Mouse (Mus musculus): ENCODE measurements at regions not wholly inside any gene's neighbourhood (a gene's known extent, or its start where the extent isn't known, plus 50 kb on each side); places are given as distances from the start of the nearest gene placed in this dataset.
"Not testable (repeated sequence)": the region's sequence is repeated elsewhere in the genome, so short reads cannot be mapped to it uniquely, and the experiment has no call there.

DNA sequence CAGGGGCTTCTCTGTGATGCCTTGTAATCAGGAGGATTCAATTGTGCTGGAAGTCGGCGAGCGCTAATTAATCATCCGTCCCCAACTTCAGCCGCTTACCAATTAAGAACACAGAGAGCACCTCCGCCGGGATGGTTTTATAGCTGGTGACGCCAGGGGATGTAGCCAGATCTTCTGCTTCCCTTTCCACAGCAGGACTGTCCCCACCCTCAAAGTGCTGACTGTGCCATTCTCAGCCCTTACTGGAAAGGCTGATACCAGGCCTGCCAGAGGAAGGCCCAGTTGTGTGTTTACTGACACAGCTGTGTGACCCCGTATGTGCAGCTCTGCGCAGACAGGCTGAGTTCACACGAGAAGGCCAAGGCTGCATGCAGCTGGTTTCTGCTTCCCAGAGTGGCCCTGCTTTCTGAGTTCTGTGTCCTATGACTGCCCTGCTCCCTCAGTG is 59.9 kb upstream of the Bend4 start:
- no peak for DNase-seq (ENCODE audit: low spot score)

DNA sequence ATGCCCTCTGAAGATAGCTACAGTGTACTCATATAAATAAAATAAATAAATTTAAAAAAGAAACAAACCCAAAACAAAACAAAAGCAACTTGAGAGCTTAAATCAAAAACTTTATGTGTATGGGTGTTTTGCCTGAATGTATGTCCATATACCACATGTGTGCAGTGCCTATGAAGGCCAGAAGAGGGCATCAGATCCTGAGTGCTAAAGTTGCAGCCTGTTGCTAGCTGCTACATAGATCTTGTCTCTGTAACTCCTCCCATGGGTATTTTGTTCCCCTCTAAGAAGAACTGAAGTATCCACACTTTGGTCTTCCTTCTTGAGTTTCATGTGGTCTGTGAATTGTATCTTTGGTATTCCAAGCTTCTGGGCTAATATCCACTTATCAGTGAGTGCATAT is 62.6 kb upstream of the Bend4 start:
- DNase-seq (ENCODE audit: low spot score): not testable (repeated sequence)

DNA sequence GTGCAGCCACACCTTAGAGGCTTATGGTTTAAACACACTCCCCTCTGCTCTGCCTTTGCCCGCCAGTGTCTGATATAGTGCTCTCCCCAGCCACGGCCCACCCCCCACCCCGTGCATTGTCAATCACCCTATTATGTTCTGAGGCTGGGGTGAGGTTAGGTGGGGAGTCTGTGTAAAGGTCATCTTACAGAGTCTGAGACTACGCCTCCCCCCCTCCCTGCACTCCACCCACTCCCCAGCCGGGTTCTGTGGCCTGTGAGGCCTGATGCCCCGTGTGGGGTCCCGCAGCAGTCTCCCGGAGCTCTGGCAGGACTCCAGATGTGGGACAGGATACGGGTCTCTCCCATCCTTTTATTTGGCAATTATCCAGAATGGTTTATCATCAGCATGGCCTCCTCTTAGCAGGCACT is 64.8 kb upstream of the Bend4 start:
- DNase-seq (ENCODE audit: low spot score): no peak

DNA sequence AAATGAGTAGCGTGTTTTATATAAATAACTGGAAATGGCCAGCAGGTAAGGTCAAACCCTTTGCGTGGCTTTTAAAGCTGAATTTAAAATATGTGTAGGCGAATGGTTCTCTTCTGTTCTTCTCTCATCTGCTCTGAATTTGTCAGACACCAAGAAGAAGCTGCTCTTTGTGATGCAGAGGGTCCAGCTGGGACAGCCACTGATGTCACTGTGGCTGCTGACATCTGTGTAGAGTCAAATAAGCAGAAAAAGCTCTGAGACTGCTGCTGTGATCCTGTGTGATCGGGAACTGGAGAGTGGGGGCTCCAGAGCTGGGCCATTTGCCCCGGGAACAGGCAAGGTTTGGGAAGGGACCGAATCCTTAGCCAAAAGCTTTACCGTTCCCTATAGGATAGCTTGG is 68.6 kb upstream of the Bend4 start:
- no peak for DNase-seq (ENCODE audit: low spot score)

DNA sequence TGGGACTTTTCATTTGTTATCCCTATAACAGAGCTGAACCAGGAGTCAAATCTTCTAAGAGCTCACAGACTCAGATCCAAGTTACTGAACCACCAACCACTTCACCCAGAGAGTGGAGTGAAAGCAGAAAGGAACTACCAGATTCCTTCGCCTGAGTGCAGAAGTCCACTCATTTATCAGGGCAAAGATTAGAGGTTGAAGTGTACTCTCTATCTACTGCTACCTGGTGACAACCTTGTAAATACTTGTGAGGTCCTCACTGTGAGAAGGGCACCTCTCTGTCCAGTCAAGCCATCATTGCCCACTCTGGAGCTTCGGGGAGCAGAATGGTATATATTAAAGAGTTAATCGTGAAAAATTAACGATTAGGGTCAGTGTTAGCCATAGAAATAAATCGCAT is 87.4 kb upstream of the Shisa3 start:
- no peak for DNase-seq (ENCODE audit: low spot score)

DNA sequence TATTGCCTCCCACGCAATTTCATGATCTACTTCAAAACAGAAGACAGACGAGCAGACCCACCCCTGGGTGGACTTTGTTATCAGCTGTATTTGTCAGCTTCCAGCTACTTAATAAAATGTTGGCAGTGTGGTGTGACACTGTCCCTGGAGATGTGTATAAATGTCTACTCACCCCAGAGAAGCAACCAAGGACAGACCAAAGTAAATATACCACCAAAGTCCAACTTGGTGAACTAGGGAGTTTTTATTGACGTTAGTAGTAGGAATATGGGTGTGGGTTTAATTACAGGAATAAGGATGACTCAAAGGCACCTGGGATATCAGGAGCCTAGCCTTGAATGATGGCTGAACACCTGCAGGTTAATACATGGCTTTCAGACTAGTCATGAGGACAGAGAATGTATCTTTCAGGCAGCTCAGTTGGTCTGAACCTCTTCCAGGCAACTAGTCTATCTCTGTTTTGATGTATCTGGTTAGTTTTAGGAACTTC is 86.2 kb upstream of the Shisa3 start:
- DNase-seq (ENCODE audit: low spot score): no peak

DNA sequence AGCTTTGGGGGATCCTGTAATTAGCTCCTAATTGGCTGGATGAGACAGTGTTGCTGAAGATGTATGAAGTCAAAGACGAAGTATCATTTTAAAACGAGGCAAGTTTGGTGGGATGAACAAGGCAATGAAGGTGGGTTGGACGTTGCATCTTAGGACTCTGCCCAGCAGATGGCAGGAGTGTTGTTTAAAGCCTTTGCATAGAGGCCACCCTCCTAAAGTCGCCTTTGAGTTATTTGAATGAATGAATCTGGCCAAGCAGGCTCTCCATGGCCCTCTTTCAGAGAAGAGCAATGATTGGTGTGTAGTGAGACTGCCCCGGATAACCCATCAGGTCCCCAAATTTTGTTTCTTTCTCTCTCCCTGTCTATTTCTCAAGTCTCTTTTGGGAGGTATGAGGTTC is 77.5 kb upstream of the Shisa3 start:
- DNase-seq (ENCODE audit: low spot score): no peak

DNA sequence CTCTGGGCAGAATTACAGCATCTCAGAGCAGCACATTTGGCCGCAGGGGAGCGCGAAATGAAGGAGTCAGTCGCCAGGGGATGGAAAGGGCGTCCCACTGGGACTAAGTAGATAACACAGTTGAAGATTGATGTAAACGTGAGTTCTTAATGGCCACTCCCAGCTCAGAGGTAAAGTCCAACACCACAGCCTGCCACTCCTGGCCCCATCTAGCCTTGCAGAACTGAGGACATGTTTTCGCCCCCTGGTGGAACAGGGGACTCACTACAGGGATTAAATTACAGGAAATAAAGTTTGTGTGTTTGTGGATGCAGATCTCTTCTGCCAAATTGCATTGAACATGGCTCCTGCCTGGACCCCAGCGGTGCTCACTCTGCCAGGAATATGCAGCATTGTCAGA is 76.7 kb upstream of the Shisa3 start:
- no peak for DNase-seq (ENCODE audit: low spot score)

DNA sequence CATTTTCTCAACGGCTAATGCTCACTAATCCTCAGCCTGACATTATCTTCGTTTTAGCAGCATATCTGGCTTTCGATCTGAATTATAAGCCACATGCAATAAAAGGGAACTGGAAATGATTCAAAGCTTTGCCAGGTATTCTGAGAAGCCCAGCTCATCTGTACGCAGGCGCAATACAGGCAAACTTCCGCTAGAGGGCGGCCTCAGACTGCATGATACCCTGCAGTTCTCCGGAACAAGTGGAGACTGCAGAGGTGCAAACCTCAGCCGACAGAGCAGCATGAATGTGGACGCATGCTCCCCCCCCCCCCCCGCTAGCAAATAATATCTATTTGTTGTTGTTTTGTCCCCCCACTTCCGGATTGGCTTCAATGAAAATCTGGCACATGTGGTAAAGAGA is 75.3 kb upstream of the Shisa3 start:
- DNase-seq (ENCODE audit: low spot score): peak; percentile 78

DNA sequence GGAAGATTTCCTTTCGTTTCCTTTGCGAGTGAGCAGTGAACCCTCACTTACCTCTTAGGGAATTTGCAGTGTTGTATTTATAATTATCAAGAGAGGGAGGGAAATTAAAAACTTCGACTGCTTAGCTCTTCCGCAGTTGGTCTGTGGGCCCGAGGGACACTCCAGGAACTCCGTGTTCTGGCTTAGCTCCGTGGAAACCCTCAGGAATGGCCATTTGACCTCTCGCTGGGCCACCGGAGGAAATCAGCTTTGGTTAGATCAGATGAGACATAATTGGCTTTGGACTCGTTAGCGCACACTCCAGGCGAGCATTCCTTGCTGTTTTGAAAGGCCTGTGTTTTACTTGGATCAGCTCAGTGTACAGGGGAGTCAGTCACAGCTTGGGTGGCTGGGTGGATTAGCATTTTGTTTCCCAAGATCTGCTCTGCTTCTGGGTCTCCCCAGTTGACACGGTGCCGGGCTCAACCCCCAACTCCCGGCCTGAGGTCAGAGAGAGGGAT is 74.9 kb upstream of the Shisa3 start:
- DNase-seq (ENCODE audit: low spot score): peak; percentile 12

DNA sequence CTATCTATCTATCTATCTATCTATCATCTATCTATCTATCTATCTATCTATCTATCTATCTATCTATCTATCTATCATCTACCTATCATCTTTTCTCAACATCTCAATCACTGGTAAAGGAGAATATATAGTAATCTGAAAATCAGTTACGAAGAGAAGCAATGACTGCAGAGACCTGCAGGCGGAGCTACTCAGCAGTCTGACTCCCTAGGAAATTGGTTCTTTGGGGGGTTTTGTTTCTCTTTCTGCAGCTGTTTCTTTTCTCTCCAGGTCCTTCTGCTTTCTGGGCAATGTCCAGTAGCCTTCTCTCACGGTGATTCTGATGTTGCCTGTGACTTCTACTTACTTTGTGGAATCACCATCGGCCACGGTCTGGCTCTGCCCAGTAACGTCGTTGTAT is 73.6 kb upstream of the Shisa3 start:
- no peak for DNase-seq (ENCODE audit: low spot score)

DNA sequence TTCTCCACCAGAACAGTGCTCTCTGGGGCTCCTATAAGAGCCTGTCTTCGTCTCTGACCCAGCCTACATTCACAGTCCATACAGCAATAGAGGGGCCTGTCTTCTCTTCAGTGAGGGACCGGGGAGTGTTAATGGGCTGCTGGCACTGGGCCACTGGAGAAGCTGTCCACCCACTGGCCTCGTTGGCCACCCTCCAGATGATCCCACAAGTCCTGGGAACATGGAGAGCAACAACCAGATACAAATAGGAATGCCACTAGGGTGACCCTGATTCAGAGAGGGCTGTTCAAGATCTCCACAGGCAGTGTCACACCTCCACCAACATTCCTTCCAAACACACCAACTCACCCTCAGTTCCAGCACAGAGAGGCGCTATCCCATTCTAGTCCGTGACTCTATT is 69.7 kb upstream of the Shisa3 start:
- DNase-seq (ENCODE audit: low spot score): no peak

DNA sequence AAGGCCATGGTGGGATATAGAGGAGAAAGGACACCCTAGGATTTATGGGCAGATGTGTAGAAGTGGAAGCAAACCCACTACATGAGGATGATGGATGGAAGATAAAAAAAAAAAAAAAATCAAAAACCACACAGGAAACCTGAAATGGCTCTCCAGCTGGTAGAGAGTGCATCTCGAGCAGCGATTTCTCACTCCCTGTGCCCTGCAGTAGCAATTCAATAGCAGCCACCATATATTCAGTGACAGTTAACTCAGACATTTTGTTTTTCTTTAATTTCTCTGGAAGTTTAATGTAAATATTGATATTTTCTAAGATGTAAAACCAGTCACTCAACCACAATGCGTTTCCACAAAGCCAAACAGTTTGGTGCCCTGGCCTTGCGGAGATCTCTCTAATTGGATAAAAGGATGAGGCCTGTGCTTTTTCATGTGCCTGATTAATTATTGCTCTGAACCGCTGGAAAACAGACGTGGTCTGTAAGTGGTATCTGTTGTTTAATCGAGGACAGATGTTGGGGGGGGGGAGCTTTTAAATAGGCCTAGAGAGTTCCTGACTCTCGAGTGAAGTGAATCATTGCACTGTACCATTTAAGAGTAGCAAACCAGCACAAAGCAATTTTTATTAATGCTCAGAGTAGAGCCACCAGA is 68.0 kb upstream of the Shisa3 start:
- DNase-seq (ENCODE audit: low spot score): no peak

DNA sequence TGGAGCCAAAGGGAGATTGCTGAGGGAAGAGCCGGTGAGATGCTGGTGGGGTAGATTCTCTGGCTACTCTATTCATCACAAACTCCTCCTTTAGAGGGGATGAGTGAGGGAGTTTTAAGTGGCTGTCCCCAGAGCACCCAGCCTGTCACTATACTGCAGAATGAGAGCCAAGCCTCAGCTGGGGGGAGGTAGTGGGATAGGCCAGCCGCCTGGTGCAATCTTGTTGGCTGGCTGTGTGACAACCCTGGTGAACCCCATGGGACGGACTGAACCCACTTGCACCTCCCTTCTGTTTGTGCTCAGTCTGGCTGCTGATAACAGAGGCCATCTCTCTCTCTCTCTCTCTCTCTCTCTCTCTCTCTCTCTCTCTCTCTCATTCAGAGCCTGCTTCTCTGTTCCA is 65.8 kb upstream of the Shisa3 start:
- DNase-seq (ENCODE audit: low spot score): no peak

DNA sequence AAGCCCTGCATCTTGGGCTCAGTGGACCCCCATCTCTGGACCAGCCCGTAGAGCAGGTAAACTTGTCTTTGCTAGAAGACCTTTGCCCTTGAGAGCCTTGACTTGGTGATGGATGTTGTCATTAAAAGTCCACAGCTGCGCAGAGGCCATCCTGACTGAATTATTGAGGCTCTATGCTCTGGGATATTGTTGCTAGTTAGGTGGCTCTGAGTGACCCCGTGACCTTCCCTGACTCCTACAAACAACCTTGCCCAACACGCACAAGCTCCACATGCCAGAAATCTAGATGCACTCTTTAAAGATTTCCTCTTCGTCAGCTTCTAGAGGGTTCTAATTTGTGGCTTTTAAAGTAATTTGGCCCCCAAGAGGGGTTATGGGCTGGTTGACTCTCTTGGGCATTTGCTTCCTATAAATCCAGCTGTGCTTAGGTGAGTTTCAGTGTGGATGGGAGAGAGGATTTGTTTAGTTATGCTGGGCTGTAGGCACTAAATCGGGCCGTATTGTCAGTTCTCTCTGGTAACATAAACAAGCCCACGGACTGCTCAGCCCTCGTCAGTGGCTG is 63.6 kb upstream of the Shisa3 start:
- no peak for DNase-seq (ENCODE audit: low spot score)

DNA sequence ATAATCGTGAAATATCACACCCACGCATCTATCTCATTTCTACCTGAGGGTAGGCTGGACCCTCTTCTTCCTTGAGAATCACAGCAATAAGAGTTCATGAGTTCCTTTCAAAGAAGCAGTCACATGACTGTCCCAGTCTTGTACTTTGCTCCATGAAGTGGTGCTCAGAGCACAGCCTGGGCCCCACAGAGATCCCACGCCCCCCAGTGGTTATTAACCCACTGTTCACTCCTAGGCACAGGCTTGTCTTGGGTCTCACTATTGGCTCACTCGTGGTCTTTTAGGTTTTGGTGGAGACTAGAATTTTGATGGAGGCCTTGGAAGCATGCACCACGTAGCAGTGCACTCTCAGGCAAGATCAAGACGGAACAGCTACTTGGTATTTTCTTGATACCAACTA is 57.4 kb upstream of the Shisa3 start:
- DNase-seq (ENCODE audit: low spot score): no peak

DNA sequence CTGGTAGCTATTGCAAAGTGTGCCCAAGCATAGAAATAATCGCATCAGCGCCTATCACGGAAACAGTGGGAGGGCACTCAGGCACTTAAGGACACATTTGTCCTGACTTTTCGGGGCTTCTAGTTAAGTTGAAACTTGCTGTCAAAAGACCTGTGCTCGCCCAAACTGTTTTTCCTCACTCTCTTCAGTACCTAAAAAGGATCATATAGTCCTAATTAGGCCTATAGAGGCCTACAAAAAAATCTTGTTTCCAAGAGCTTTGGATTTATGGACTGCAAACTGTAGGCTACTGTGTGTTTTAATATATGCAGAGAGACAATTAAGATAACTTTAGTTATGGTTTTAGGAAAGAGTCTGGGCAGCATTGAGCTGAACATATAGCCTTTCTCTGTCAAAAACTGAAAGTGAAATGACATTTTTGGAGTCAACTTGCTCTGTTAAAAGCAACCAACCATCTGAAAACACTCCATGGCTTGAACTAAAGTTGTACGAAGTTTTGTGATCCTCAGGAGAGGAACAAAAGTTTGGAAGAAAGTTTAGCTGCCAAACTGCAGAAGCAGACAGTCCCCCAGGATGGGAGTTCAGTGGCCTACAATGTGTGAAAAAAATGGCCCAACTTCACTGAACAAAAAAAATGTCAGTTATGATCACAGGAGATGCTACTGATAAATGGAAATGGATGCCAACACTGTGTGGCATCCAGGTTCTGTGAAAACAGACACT is 55.9 kb upstream of the Shisa3 start:
- DNase-seq (ENCODE audit: low spot score): no peak

DNA sequence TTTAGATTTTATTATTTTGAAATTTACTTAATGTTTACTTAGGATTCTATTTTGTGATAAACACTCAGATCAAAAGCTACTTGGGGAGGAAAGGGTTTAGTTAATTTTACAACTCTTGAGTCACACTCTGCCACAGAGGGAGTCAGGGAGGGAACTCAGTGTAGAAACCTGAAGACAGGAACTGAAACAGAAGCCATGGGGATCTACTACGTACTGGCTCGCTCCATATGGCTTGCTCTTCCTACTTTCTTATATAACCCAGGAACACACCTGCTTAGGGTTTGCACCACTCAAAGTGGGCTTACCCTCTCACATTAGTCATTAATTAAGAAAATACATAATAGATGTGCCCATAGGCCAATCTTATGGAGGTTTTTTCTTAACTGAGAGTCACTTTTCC is 54.8 kb upstream of the Shisa3 start:
- no peak for DNase-seq (ENCODE audit: low spot score)

Data from adipocyte (in vitro differentiated cells).